Mouse (Mus musculus) testis, adult 2 months (tissue): ENCODE results near the gene Ccr6.

Experiments
- CTCF ChIP-seq: fragments of 200-500 bp; IDR thresholded peaks from 2 replicates; pipeline ENCODE4 v1.5.1; 2012; ENCODE audit warnings: low read depth, mild to moderate bottlenecking, inconsistent platforms, low read length, moderate library complexity; ENCODE audit not compliant: control insufficient read depth, insufficient read depth, insufficient replicate concordance
- POLR2A ChIP-seq: fragments of 200-500 bp; IDR thresholded peaks from 2 replicates; pipeline ENCODE4 v1.6.1; 2012; ENCODE audit warnings: low read depth, mild to moderate bottlenecking, inconsistent platforms, low read length, moderate library complexity; ENCODE audit not compliant: control insufficient read depth

DNA sequence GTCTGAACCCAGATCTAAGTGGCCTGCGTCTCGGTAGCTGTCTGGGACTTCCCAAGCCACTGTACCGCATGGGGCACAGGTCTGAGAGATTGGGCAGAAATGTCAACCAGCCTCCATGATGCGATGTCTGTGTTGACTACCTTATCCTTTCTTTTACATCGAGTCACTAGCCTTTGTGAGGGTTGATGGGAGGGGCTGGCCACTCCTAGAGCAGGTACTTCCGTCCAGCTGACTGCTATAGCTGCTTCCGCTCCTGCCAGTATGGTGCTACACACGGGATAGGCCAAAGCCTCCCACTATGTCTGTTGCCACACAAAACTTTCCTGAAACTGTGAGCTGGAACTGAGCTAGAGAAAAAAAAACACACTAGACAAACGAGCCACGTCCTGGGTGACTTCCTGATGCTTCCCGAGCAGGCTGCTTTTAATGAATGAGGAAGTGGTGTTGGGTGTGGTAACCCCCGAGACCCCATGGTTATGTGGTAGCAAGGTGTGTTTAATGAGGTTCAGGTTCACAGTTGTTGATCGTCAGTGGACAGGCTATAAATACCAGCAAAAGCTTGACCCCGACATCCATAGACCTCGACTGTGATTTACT lies 2.1 kb upstream of the Ccr6 start:
- TF ChIP-seq CTCF (no peak), POLR2A (no peak)
